Mouse (Mus musculus) cerebellum, adult 8-10 months (tissue): ENCODE measurements around the gene Ppm1m.

Experiments
- DNase-seq: peaks from one replicate; pipeline ENCODE4 v3.0.0; 2022

The Ppm1m gene

DNA sequence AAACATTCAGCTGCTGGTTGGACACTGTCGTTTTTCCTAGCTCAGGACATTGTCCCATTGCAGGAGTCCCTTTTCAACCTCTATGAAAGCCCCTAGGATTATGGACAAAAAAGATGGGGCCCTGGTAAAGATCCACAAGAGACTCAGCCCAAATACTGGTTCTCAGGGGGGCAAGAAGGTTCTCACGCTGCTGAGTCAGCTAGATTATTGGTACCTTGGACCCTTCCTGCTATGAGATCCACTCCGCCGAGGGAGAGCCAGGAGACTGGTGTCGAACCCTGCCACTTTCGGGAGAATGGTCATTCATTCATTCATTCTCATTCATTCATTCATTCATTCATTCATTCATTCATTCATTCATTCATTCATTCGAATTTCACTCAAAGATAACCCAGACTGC is 17.4 kb upstream of the Ppm1m start:
- no peak for DNase-seq

DNA sequence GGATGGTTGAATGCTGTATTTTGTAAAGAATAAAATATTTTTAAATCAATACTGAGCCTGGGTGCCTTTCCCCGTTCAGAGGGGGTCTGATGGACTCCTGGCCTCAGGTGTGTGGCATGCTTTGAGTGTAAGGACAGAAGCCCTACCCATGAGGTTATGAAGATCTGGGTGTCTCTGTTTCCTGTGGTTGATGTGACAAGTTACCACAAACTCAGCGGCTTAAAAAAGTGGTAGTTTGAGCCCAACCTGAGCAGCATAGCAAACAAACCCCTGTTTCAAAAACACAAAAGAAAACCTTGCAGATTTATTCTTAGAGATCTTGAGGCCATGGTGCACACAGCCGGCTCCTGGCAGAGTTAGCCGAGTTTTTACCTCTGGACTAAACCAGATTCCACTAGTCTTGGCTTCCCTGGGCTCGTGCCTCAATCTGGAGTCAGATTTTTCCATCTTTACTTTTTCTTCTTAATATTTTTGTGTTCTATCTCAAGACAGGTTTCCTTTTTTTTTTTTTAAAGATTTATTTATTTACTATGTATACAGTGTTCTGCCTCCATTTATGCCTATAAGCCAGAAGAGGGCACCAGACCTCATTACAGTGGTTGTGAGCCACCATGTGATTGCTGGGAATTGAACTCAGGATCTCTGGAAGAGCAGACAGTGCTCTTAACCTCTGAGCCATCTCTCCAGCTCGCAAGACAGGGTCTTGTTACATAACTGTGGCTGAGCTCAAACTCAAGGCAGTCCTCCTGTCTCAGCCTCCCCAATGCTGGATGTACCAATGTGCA is 16.0 kb upstream of the Ppm1m start:
- DNase-seq, result no peak

- DNase-seq, result no peak
Observed at GRCm38 (mm10) chr9:106212594-106212981, 13.0 kb upstream of the Ppm1m start.

GRCm38 (mm10) chr9:106211680-106212593 is 12.4 kb upstream of the Ppm1m start:
- DNase-seq, result peak; percentile 87

- no peak for DNase-seq
Observed at GRCm38 (mm10) chr9:106210853-106211609, 11.5 kb upstream of the Ppm1m start.

- DNase-seq, result no peak
Observed at GRCm38 (mm10) chr9:106209954-106210353, 10.4 kb upstream of the Ppm1m start.

GRCm38 (mm10) chr9:106208181-106208580 is 8.6 kb upstream of the Ppm1m start:
- no peak for DNase-seq

DNA sequence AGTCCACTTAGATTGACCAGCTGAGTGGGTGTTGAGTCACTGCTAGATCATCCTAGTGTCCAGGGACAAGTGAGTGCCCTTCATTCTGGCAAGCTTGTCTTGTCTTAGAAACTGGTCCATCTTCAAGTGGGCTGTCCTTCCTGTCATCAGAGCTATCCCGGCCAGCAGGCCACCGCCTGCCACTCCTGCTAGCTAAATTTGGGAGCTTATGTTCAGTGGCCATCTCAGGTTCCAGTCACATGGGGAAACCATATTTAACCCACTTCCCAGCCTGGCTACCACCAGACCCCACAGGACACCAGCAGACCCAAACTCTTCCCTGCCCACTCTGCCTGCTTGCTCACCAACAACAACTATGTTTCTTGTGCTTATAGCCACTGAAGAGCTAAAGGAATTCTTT is 7.0 kb upstream of the Ppm1m start:
- DNase-seq, result peak; percentile 16

- DNase-seq, result peak; percentile 29
Observed at GRCm38 (mm10) chr9:106205713-106206290, 6.3 kb upstream of the Ppm1m start.

GRCm38 (mm10) chr9:106203990-106204851 is 4.7 kb upstream of the Ppm1m start:
- DNase-seq, result peak; percentile 76

DNA sequence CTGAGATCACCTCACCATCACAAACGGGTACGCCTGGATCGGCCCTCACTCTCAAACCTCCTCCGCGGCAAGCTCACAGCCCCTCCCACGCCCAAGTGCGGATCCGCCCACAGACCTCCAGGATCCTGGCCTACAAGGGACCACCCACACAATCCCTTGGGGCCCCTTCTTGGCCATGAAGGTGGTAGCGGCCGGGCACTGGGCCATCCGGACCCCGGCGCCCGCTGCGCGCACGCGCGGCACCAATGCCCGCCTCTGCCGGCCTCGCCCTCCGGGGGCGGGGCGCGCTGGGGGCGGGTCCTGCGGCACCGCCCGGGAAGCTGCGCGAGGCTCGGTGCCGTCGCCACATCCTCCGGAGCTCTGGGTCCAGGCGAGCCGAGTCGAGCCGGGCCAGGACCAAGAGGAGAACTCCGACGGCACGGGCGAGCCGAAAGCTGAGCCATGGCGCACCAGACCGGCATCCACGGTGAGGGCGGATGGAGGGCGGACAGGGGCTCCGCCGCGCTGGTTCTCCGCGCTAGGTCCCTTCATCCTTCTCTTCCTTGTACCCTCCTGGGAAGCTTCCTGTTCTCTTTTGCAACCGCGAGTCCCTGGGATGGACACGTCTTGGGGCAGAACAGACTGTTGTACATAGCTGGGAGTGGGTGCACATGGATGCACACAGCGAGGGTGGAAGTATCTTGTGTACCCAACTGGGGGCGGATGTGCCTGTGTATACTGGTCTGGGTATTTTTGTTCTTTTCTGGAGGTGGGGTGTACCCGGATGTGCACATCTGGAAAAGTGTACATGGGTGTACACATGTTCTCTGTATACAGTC is 3.5 kb upstream of the Ppm1m start, which contains the start of gene Twf2:
Gene Twf2, plus strand, starts transcription at position 290 of the 818 bp plus-strand sequence.
- DNase-seq, result peak; percentile 90

DNA sequence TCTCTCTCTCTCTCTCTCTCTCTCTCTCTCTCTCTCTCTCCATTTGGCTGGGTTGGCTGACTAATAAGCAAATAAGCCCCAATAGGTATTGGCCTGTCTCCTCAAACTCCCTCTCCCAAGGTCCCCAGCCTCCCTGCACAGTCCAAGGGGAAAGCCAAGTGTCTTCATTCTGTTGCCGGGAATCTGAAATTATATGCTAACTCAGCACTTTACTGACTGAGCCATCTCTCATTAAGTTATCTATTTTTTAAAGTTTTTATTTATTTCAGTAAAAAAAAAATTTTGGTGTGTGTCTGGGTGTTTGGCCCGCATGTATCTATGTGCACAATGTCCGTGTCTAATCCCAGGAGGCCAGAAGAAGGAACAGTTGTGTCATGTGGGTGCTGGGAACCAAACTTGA is 2.3 kb upstream of the Ppm1m start:
- DNase-seq, result no peak

DNA sequence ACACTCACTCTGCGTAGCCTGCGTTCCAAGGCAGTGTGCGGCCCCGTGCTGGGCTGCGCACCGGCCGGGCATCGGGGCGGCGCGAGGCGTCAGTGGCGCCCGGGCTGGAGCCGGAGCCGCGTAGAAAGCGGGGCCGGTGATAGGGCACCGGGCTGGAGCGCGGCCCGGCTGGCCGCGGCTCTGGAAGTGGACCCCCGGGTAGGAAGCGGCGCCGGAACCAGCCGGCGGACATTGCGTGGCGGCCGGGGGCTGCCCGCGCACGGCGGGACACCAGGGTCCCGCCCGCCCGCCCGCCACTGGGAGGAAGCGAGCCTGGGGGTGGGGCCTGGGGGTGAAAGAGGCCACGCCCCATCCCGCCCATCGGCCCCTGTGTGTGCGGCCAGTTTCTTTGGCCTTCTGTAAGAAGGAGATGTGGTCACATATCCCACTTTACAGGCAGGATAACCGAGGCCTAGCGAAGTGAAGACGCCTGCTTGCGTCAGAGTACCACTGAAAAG is 536 bp downstream of the Ppm1m start:
- DNase-seq, result peak; percentile 53

GRCm38 (mm10) chr9:106197732-106198131 is 1.8 kb downstream of the Ppm1m start:
- DNase-seq, result no peak

GRCm38 (mm10) chr9:106197081-106197713 is 2.3 kb downstream of the Ppm1m start:
- no peak for DNase-seq

GRCm38 (mm10) chr9:106195693-106196092 is 3.9 kb downstream of the Ppm1m start:
- DNase-seq, result peak; percentile 72

DNA sequence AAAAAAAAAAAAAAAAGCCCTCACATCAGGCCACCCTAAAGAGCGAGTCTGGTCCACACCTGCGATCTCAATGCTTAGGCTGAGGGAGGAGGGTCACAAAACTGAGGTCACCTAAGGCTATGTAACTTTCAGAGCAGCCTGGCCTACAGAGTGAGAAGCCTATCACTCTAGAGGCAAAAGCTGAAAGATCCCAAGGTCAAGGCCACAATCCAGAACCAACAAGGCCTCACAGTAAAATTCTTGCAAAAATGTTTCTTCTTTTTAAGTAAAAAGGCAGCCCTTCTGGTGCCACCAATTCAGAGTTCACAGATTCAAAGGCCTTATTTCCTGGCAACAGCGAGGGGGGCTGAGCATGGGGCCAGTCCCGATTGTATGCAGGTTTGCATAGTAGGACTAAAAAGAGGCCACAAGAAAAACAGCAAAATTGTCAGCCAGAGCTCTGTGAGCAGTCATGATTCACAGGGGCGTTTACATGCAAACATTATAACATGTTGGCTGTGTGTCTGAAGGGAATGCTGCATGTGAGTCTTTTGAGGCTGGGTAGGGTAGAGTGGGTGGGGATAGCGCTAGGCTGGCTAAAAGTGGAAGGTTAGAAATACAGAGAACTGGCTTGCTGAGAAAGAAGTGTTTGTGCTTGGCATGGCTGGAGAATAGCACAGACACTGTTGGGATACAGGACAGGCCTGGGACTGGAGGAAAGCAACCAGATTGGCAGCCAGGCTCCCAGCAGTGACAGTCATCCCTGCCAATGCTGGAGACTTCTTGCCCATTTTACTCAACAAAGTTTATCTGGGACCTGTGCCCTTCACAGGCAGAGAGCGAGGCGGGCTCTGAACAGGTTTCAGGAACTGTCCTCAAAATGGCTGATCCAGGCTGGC is 5.4 kb downstream of the Ppm1m start:
- peak; percentile 52 for DNase-seq

GRCm38 (mm10) chr9:106192998-106193397 is 6.5 kb downstream of the Ppm1m start:
- no peak for DNase-seq

- DNase-seq, result no peak
Observed at GRCm38 (mm10) chr9:106192024-106192423, 7.5 kb downstream of the Ppm1m start.
